Comparison of ENCODE assay signal across 35 mouse cellular contexts in genomic region chr1:63464441-63464840, GRCm38 (mm10). TPM values are rescaled to one million over a fixed set of nuclear protein-coding genes. Genes with fewer than 3 reads are reported as not detected.
DNase-seq lines count a peak whose midpoint lies in the region; ATAC-seq lines count a peak whose summit lies in the region.
"Had no signal": no experiment of that assay in that cellular context is flagged by ENCODE, and none has a peak within 500 bp of the region (broad histone marks: within the 10 kb centered on the region; RNA-seq: fewer than 3 reads in every experiment).

No protein-coding gene starts in this region.

- WGBS in embryonic facial prominence, embryonic 14.5 days = 43% methylated on average over 1 of the region's 1 CpGs
- 57% methylated on average over 1 of the region's 1 CpGs for WGBS in kidney, embryonic 15.5 days

- no peak for ATAC-seq in embryonic facial prominence, embryonic 14.5 days (ENCODE audit: low read depth)
- no peak for ATAC-seq in kidney, embryonic 15.5 days (replicated peaks; ENCODE audit: low FRiP score)
- ATAC-seq: activated CD4-positive, CD25-positive, alpha-beta regulatory T cell, adult 4 months; CD4-positive, CD25-positive, alpha-beta regulatory T cell, adult 4 months; forebrain, embryonic 13.5 days; hindbrain, postnatal 0 days; intestine, embryonic 16.5 days had no signal

- H3K9ac ChIP-seq in embryonic facial prominence, embryonic 14.5 days (ENCODE audit: low read depth, low read length) = no peak overlapping the region
- no peak overlapping the region for H3K9ac ChIP-seq in kidney, embryonic 15.5 days
- H3K9ac ChIP-seq: embryonic facial prominence, embryonic 13.5 days; forebrain, embryonic 13.5 days; liver, embryonic 14.5 days had no signal

- 0 out of 2 replicates have a peak, but pooled peaks cover 4% of the 10 kb centered on the region for H3K4me1 ChIP-seq in embryonic facial prominence, embryonic 14.5 days (ENCODE audit: control insufficient read depth, insufficient read depth, low read length)
- H3K4me1 ChIP-seq in kidney, embryonic 15.5 days = no peaks in the 10 kb centered on the region
- H3K4me1 ChIP-seq: forebrain, embryonic 13.5 days; hindbrain, embryonic 10.5 days had no signal

- no peaks in the 10 kb centered on the region for H3K36me3 ChIP-seq in embryonic facial prominence, embryonic 14.5 days (ENCODE audit: control insufficient read depth, insufficient read depth, low read length)
- H3K36me3 ChIP-seq in kidney, embryonic 15.5 days = no peaks in the 10 kb centered on the region
- H3K36me3 ChIP-seq: embryonic facial prominence, embryonic 13.5 days; hindbrain, embryonic 10.5 days had no signal

- H3K27ac ChIP-seq in embryonic facial prominence, embryonic 14.5 days (replicated peaks; ENCODE audit: low read depth, low read length) = no peak overlapping the region
- H3K27ac ChIP-seq in kidney, embryonic 15.5 days = no peak overlapping the region
- H3K27ac ChIP-seq: embryonic facial prominence, embryonic 13.5 days; forebrain, embryonic 13.5 days; hindbrain, embryonic 10.5 days; hindbrain, postnatal 0 days; liver, embryonic 14.5 days; macrophage; stomach, postnatal 0 days had no signal

- no peak overlapping the region for H3K4me3 ChIP-seq in embryonic facial prominence, embryonic 14.5 days (ENCODE audit: low read depth, low read length)
- H3K4me3 ChIP-seq in kidney, embryonic 15.5 days (replicated peaks) = no peak overlapping the region
- H3K4me3 ChIP-seq: embryonic facial prominence, embryonic 13.5 days; forebrain, embryonic 13.5 days; hindbrain, embryonic 10.5 days had no signal

- H3K9me3 ChIP-seq in embryonic facial prominence, embryonic 14.5 days (ENCODE audit: control insufficient read depth, low read length) = no peaks in the 10 kb centered on the region
- no peaks in the 10 kb centered on the region for H3K9me3 ChIP-seq in kidney, embryonic 15.5 days (replicated peaks)
- H3K9me3 ChIP-seq: embryonic facial prominence, embryonic 13.5 days; forebrain, embryonic 13.5 days; hindbrain, embryonic 10.5 days had no signal

- DNase-seq in adrenal gland, postnatal 14 days = peak; percentile 20
- no peak for DNase-seq in adrenal gland, postnatal 4 days (ENCODE audit: low spot score in 2 of 2)
- DNase-seq in 3T3-L1 (ENCODE audit: low read depth, low spot score) = peak; percentile 75
- DNase-seq in embryo, embryonic 10.5 days (ENCODE audit: low spot score) = peak; percentile 66
- DNase-seq in embryonic facial prominence, embryonic 14.5 days (ENCODE audit: low spot score) = peak; percentile 42
- DNase-seq in spleen, adult 12 weeks (ENCODE audit: low spot score) = no peak
- no peak for DNase-seq in retina, postnatal 1 day
- DNase-seq: cerebellum, adult 9-10 months; cerebellum, postnatal 36 days; heart, postnatal 14 days; kidney, adult 8-10 months; kidney, postnatal 10 days; layer of hippocampus, postnatal 36 days; left cerebral cortex, postnatal 4 days; liver; lung, adult 2 months; lung, postnatal 10 days; midbrain, embryonic 14.5 days; right cerebral cortex, postnatal 14 days; spleen, adult 18-20 months; thymus, adult 18-20 months; thymus, postnatal 25 days had no signal

- H3K4me2 ChIP-seq in embryonic facial prominence, embryonic 14.5 days (ENCODE audit: low read depth, low read length) = no peak overlapping the region
- no peak overlapping the region for H3K4me2 ChIP-seq in kidney, embryonic 15.5 days
- H3K4me2 ChIP-seq: embryonic facial prominence, embryonic 13.5 days; forebrain, embryonic 13.5 days had no signal

- H3K27me3 ChIP-seq in embryonic facial prominence, embryonic 14.5 days (replicated peaks; ENCODE audit: control insufficient read depth, insufficient read depth, low read length) = no peaks in the 10 kb centered on the region
- H3K27me3 ChIP-seq in kidney, embryonic 15.5 days = no peaks in the 10 kb centered on the region
- H3K27me3 ChIP-seq: embryonic facial prominence, embryonic 13.5 days; forebrain, embryonic 13.5 days had no signal

RNA-seq across cellular contexts. Expression of gene Adam23, which starts 18.8 kb away (rescaled TPM):
- 11.5 and 13.4 TPM in 2 replicates for total RNA-seq in adrenal gland, postnatal 14 days (2021)
- 10 to 100 TPM; 18.5 to 21.2 TPM for total RNA-seq in adrenal gland, postnatal 4 days (2021)
- polyA plus RNA-seq in embryonic facial prominence, embryonic 14.5 days (2014; fragmentation: Nextera tagmentation; extraction: Ambion mirVana) = 8.7 and 9.3 TPM in 2 replicates
- 1.2 and 2.1 TPM in 2 replicates for polyA plus RNA-seq in kidney, embryonic 15.5 days (2015; fragmentation: Nextera tagmentation; extraction: Ambion mirVana)
- total RNA-seq: megakaryocyte-erythroid progenitor cell, adult 5-6 weeks; monocyte, adult 5-6 weeks had no signal
- polyA plus RNA-seq: activated CD4-positive, CD25-positive, alpha-beta regulatory T cell, adult 4 months; macrophage had no signal

Comparison
In these comparisons a context has a peak if more than half of its experiments do, and no peak if none do; other contexts are left out.
1. DNase-seq: peak in adrenal gland, postnatal 14 days (single experiment), 3T3-L1 (single experiment), embryo, embryonic 10.5 days (single experiment) and embryonic facial prominence, embryonic 14.5 days (single experiment); none in adrenal gland, postnatal 4 days (0 of 2), spleen, adult 12 weeks (single experiment) and retina, postnatal 1 day (single experiment).